Mouse (Mus musculus) MEL (cell line): ENCODE measurements around the gene Retreg1. TPM values are rescaled to one million over a fixed set of nuclear protein-coding genes. Genes with fewer than 3 reads are reported as not detected.
A peak's percentile ranks its signal among the peaks of the same experiment; 100 is the strongest.

ENCODE experiments used
- DNase-seq: peaks from one replicate; pipeline ENCODE4 v3.0.0; 2011; ENCODE audit warnings: low read depth, low spot score
- H3K27ac ChIP-seq: 2 replicates; pipeline ENCODE4 v1.5.1; 2012; ENCODE audit warnings: low read depth, mild to moderate bottlenecking, control low read depth, low read length, moderate library complexity; ENCODE audit not compliant: control insufficient read depth
- H3K27me3 ChIP-seq, 2 experiments: fragments of 150-350 bp in 1 of 2; sonication (generic) in 1 of 2; 2 replicates each; pipeline ENCODE4 v1.6.1; 2012; ENCODE audit warnings: low read length in 2 of 2, mild to moderate bottlenecking in 2 of 2, improper control_type of control experiment in 1 of 2, moderate library complexity in 1 of 2; ENCODE audit not compliant: insufficient read depth in 2 of 2, control insufficient read depth in 1 of 2
- H3K36me3 ChIP-seq, 2 experiments: 2 replicates each; pipeline ENCODE4 v1.6.1; 2012 to 2014; ENCODE audit warnings: low read length in 2 of 2, improper control_type of control experiment in 1 of 2, inconsistent platforms in 1 of 2, mild to moderate bottlenecking in 1 of 2; ENCODE audit not compliant: insufficient read depth in 2 of 2, control insufficient read depth in 1 of 2
- H3K4me1 ChIP-seq, 2 experiments: fragments of 150-350 bp in 1 of 2; sonication (generic) in 1 of 2; 2 replicates each; pipeline ENCODE4 v1.6.1; 2012; ENCODE audit warnings: low read length in 2 of 2, improper control_type of control experiment in 1 of 2, mild to moderate bottlenecking in 1 of 2; ENCODE audit not compliant: insufficient read depth in 2 of 2, control insufficient read depth in 1 of 2
- H3K4me3 ChIP-seq, 2 experiments: fragments of 150-350 bp in 1 of 2; sonication (generic) in 1 of 2; 2 replicates each; pipeline ENCODE4 v1.5.1; 2012; ENCODE audit warnings: low read depth in 2 of 2, low read length in 2 of 2, mild to moderate bottlenecking in 2 of 2, moderate library complexity in 2 of 2, control low read depth in 1 of 2, improper control_type of control experiment in 1 of 2; ENCODE audit not compliant: control insufficient read depth in 1 of 2, insufficient read depth in 1 of 2
- H3K79me2 ChIP-seq: 2 replicates; pipeline ENCODE4 v1.6.1; 2012; ENCODE audit warnings: mild to moderate bottlenecking, low read length, moderate library complexity; ENCODE audit not compliant: control insufficient read depth, poor library complexity, insufficient read depth
- H3K9ac ChIP-seq: 2 replicates; pipeline ENCODE4 v1.6.1; 2012; ENCODE audit warnings: low read depth, mild to moderate bottlenecking, control low read depth, low read length, moderate library complexity; ENCODE audit not compliant: control insufficient read depth, poor library complexity, severe bottlenecking
- H3K9me3 ChIP-seq: fragments of 150-350 bp; sonication (generic); replicated peaks from 2 replicates; pipeline ENCODE4 v1.6.1; 2012; ENCODE audit warnings: mild to moderate bottlenecking, low read length, improper control_type of control experiment, moderate library complexity; ENCODE audit not compliant: insufficient read depth
- CHD1 ChIP-seq: IDR thresholded peaks from 2 replicates; pipeline ENCODE4 v1.6.1; 2012; ENCODE audit warnings: low read depth, mild to moderate bottlenecking, inconsistent platforms, low read length, improper control_type of control experiment
- CHD2 ChIP-seq: IDR thresholded peaks from 2 replicates; pipeline ENCODE4 v1.6.1; 2011; ENCODE audit warnings: low read length, improper control_type of control experiment
- CTCF ChIP-seq, 3 experiments: IDR thresholded peaks in 2 of 3; conservative IDR thresholded peaks in 1 of 3; 2 replicates each; pipeline ENCODE4 v1.5.1; 2011 to 2012; ENCODE audit warnings: low read length in 3 of 3, low read depth in 2 of 3, mild to moderate bottlenecking in 2 of 3, improper control_type of control experiment in 1 of 3, inconsistent platforms in 1 of 3, mixed read lengths in 1 of 3, moderate library complexity in 1 of 3; ENCODE audit not compliant: control insufficient read depth in 1 of 3, insufficient read depth in 1 of 3, poor library complexity in 1 of 3, severe bottlenecking in 1 of 3
- ELF1 ChIP-seq: IDR thresholded peaks from 2 replicates; pipeline ENCODE4 v1.6.1; 2014; ENCODE audit warnings: low read depth, mild to moderate bottlenecking, inconsistent platforms, low read length, improper control_type of control experiment, moderate library complexity
- GABPA ChIP-seq: IDR thresholded peaks from 2 replicates; pipeline ENCODE4 v1.6.1; 2012; ENCODE audit warnings: low read depth, mild to moderate bottlenecking, inconsistent platforms, low read length, improper control_type of control experiment, moderate library complexity
- GATA1 ChIP-seq: IDR thresholded peaks from 2 replicates; pipeline ENCODE4 v1.6.1; 2011; ENCODE audit warnings: low read depth, low read length, improper control_type of control experiment
- HCFC1 ChIP-seq: IDR thresholded peaks from 2 replicates; pipeline ENCODE4 v1.6.1; 2012; ENCODE audit warnings: low read depth, mild to moderate bottlenecking, inconsistent platforms, low read length, improper control_type of control experiment, moderate library complexity
- KAT2A ChIP-seq: conservative IDR thresholded peaks from 2 replicates; pipeline ENCODE4 v1.6.1; 2012; ENCODE audit warnings: low read depth, low read length, improper control_type of control experiment, inconsistent platforms
- MAFK ChIP-seq: IDR thresholded peaks from 2 replicates; pipeline ENCODE4 v1.6.1; 2011; ENCODE audit warnings: low read depth, mild to moderate bottlenecking, low read length, improper control_type of control experiment, borderline replicate concordance
- MAX ChIP-seq: IDR thresholded peaks from 2 replicates; pipeline ENCODE4 v1.6.1; 2011; ENCODE audit warnings: low read length, improper control_type of control experiment
- MYB ChIP-seq: IDR thresholded peaks from 2 replicates; pipeline ENCODE4 v1.6.1; 2011; ENCODE audit warnings: mild to moderate bottlenecking, low read depth, low read length, improper control_type of control experiment
- MYC ChIP-seq: IDR thresholded peaks from 2 replicates; pipeline ENCODE4 v1.6.1; 2011; ENCODE audit warnings: low read depth, mild to moderate bottlenecking, low read length, improper control_type of control experiment, moderate library complexity
- NRF1 ChIP-seq: IDR thresholded peaks from 2 replicates; pipeline ENCODE4 v1.6.1; 2014; ENCODE audit warnings: low read depth, mild to moderate bottlenecking, inconsistent platforms, low read length, improper control_type of control experiment, moderate library complexity; ENCODE audit not compliant: poor library complexity, insufficient read depth, severe bottlenecking
- POLR2AphosphoS2 ChIP-seq: IDR thresholded peaks from 2 replicates; pipeline ENCODE4 v1.6.1; 2011; ENCODE audit warnings: low read length, improper control_type of control experiment
- POLR2AphosphoS5 ChIP-seq: IDR thresholded peaks from 2 replicates; pipeline ENCODE4 v1.6.1; 2012; ENCODE audit warnings: low read depth, borderline replicate concordance, mild to moderate bottlenecking, inconsistent platforms, low read length, moderate library complexity, mixed read lengths
- RAD21 ChIP-seq: IDR thresholded peaks from 2 replicates; pipeline ENCODE4 v1.6.1; 2011; ENCODE audit warnings: mild to moderate bottlenecking, low read depth, low read length, improper control_type of control experiment
- SIN3A ChIP-seq: IDR thresholded peaks from 2 replicates; pipeline ENCODE4 v1.6.1; 2012; ENCODE audit warnings: low read length, improper control_type of control experiment, inconsistent platforms
- TBP ChIP-seq: IDR thresholded peaks from 2 replicates; pipeline ENCODE4 v1.8.0; 2011; ENCODE audit warnings: low read depth, low read length, improper control_type of control experiment
- TCF12 ChIP-seq: IDR thresholded peaks from 2 replicates; pipeline ENCODE4 v1.6.1; 2014; ENCODE audit warnings: low read depth, mild to moderate bottlenecking, inconsistent platforms, low read length, improper control_type of control experiment, moderate library complexity
- ZKSCAN1 ChIP-seq: IDR thresholded peaks from 2 replicates; pipeline ENCODE4 v1.6.1; 2012; ENCODE audit warnings: low read depth, mild to moderate bottlenecking, inconsistent platforms, low read length, improper control_type of control experiment, moderate library complexity
- ZNF384 ChIP-seq: IDR thresholded peaks from 2 replicates; pipeline ENCODE4 v1.6.1; 2012; ENCODE audit warnings: low read depth, mild to moderate bottlenecking, inconsistent platforms, low read length, improper control_type of control experiment
- polyA plus RNA-seq, 2 experiments: library from polyadenylated mRNA; stranded (reverse) in 1 of 2; unstranded in 1 of 2; fragments of >175 nt in 1 of 2; fragments of >200 nt in 1 of 2; gene quantifications; 2 replicates each; pipeline versions ENCODE4 v1.2.1 to v1.2.4; 2012; ENCODE audit warnings: low replicate concordance in 2 of 2, low read depth in 1 of 2; ENCODE audit not compliant: insufficient read length in 2 of 2, insufficient read depth in 1 of 2, missing spikeins in 1 of 2
- total RNA-seq: library from RNA; depleted of rRNA; stranded (reverse); fragments of 300-350 nt; gene quantifications from 2 replicates; pipeline ENCODE4 v1.2.3, GENCODE M21; 2012

The Retreg1 gene
- total and polyA plus RNA-seq, 3 experiments = 3.1 to 7.6 TPM; not detected in 1

DNA sequence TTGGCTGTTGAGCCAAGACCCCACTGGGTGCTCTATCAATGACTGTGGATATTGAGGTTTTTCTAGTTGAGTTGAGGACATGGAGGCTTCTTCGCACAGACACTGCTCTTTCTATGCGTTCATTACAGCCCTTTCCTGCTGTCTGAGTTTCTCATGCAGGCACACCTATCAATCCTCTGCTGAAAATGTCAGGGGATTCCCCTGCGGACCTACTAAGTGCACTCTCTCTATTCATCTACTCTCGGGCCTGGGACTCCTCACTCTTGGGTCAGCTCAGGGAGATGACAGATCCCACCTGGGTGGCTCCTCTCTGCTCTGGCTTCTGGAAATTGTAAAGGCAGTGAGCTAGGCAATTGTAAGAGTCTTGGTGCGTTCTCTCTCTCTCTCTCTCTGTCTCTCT is 117.3 kb downstream of the Retreg1 start:
- Histone ChIP-seq H3K4me3 (no peak overlapping the region), H3K79me2 (no peaks in the 10 kb centered on the region), H3K4me1 (no peaks in the 10 kb centered on the region), H3K36me3 (no peaks in the 10 kb centered on the region), H3K9me3 (no peaks in the 10 kb centered on the region), H3K27me3 (no peaks in the 10 kb centered on the region), H3K27ac (no peak overlapping the region), H3K9ac (no peak overlapping the region)
- no peak for DNase-seq
- no peak for TF ChIP-seq MAX
- no peak for TF ChIP-seq GATA1
- TF ChIP-seq ZNF384 = no peak
- TF ChIP-seq ZKSCAN1 = peak; percentile 83
- TF ChIP-seq MYC = no peak

DNA sequence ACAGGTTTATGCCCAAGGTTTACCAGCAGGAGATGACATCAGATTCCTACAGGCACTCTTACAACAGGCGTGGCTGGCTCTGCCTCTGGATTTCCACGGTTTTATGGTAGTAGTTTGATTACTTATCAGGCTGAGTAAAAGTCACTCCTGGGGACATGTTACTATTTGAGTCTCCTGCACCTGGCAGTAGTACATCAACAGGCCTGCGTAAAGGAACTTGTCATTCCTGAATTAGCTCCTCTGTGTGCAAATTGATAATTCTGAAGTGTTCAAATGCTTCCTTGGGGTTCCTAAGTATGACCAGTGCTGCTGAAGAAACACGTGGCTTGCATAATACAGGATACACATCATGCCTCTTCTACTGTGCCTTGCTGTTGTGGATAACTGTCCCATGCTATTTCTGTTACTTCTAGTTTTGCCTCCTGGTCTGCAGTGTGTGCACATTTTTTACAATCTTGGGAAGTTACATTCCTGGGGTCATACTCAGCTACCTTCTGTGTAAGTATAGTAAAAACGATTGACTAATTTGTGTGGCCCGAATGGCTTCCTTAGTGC is 123.3 kb downstream of the Retreg1 start:
- no peaks in the 10 kb centered on the region for H3K4me1 ChIP-seq
- no peak for DNase-seq
- H3K4me3 ChIP-seq = no peak overlapping the region
- no peaks in the 10 kb centered on the region for H3K36me3 ChIP-seq
- TF ChIP-seq TBP = no peak
- no peak for TF ChIP-seq CHD1
- H3K9me3 ChIP-seq = no peaks in the 10 kb centered on the region
- no peaks in the 10 kb centered on the region for H3K27me3 ChIP-seq
- H3K9ac ChIP-seq = no peak overlapping the region
- H3K79me2 ChIP-seq = no peaks in the 10 kb centered on the region
- no peak overlapping the region for H3K27ac ChIP-seq

DNA sequence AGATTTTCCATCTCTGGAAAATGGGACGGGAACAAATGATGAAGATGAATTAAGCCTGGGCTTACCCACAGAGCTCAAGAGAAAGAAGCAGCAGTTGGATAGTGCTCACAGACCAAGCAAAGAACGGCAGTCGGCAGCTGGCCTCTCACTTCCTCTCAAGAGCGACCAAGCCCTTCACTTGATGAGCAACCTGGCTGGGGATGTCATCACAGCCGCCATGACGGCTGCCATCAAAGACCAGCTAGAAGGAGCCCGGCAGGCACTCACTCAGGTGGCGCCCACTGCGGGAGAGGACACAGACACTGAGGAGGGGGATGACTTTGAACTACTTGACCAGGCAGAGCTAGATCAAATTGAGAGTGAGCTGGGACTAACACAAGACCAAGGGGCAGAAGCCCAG is 128.6 kb downstream of the Retreg1 start:
- Histone ChIP-seq H3K9ac (no peak overlapping the region), H3K79me2 (no peaks in the 10 kb centered on the region), H3K4me3 (no peak overlapping the region), H3K27me3 (no peaks in the 10 kb centered on the region; a peak in 1 of 4 replicates), H3K27ac (no peak overlapping the region), H3K9me3 (no peaks in the 10 kb centered on the region), H3K4me1 (no peaks in the 10 kb centered on the region), H3K36me3 (no peaks in the 10 kb centered on the region)
- DNase-seq = no peak
- no peak for TF ChIP-seq MAFK
- no peak for TF ChIP-seq ELF1
- TF ChIP-seq NRF1 = no peak

DNA sequence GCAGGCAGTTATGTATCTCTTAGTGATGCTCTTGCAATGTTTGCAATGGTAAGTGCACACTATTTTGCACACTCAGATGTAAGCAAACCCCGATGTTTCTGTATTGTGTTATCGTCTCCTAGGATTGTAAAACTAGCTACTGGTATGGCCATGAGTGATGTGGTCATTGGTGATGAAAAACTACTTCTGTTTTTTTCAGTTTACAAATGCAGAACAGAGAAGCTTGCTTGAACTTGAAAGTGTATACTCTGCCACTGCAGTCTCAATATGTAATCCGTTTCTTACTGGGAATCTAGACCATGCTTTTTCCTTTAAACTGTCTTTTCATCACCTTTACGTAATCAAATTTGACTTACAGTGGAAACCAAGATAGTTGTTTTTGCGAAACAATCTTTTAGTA is 129.8 kb downstream of the Retreg1 start:
- Histone ChIP-seq H3K27ac (no peak overlapping the region), H3K9me3 (no peaks in the 10 kb centered on the region), H3K4me3 (no peak overlapping the region), H3K27me3 (no peaks in the 10 kb centered on the region; a peak in 1 of 4 replicates), H3K9ac (no peak overlapping the region), H3K4me1 (no peaks in the 10 kb centered on the region), H3K36me3 (no peaks in the 10 kb centered on the region), H3K79me2 (no peaks in the 10 kb centered on the region)
- DNase-seq = no peak
- TF ChIP-seq TBP (no peak), TCF12 (no peak), MAFK (no peak), NRF1 (no peak), KAT2A (no peak), POLR2AphosphoS2 (no peak), GABPA (no peak), RAD21 (no peak), POLR2AphosphoS5 (no peak), SIN3A (no peak), CTCF (IDR thresholded peaks at IDR 0.05 in 2 of 3, conservative IDR thresholded peaks at IDR 0.05 in 1 of 3; ENCODE audit: control insufficient read depth in 1 of 3, insufficient read depth in 1 of 3, low read depth in 2 of 3, low read length in 3 of 3, poor library complexity in 1 of 3, severe bottlenecking in 1 of 3) (no peak), MYB (no peak), CHD2 (no peak), CHD1 (no peak), ZKSCAN1 (no peak), HCFC1 (no peak), GATA1 (no peak)
